Mouse (Mus musculus) spleen, postnatal 14 days (tissue): ENCODE measurements around the gene Auts2.

ENCODE experiments used
- DNase-seq, 2 experiments: peaks; one replicate each; pipeline ENCODE4 v3.0.0; 2021 to 2022; ENCODE audit warnings: low spot score in 2 of 2

Gene Auts2

DNA sequence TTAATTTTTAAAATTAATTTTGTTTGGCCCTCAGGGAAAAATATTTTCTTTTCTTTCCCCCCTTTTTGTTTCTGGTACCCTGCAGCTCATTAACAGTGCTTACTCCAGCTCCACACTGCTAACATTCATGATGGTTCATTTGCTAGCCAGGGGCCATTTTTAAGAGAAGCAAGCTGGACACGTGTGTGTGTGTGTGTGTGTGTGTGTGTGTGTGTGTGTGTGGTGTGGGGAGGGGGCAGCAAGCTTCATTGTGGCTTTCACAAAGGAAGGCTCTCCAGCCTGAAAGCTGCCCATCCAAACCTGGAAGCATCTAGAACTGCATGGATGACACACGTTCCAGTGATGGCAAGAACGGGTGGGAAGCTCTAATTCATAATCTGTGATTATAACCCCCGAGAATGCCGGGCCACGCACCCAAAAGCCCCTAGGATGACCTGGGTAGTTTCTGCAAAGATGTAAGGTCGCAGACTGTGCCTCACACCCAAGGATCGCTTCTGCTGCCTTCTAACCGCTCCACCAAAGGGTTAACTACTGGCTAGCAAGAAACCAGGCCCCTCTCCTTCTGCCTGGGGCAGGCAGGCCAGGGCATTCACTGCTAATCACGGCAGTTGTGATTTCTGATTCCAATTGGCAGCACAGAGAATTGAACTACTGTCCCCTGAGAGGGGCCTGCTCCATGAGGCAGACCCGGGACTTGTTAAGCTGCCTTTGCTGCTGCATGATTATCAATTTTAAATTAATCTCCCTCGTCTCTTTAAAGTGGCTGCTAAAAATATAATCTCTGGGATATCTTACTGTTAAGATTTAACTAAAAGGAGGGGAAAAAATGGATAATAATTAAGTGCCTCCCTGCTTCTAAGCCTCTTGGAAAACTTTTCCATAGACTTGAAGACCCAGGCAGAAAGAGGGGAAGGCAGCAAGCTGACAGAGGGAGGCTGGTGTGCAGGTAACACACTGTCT lies 911.8 kb downstream of the Auts2 start:
- DNase-seq, result no peak

DNA sequence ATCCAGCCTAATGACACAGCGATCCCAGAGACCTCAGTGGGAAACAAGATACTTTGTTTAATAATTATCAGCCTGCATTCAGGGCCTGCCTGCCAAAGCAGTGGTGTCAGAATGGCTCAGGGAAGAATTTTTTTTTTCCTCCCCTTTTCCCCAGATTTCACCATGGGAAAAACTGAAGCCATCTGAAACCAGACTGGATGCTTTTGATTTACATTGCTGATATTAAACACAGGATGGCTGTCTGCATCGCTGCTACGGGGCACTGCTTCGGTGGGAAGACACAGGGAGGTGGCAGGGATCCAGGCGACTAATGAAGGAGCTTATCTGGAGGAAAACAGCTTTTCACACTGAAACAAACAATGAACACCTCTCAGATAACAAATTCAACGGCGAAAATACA lies 912.6 kb downstream of the Auts2 start:
- no peak for DNase-seq

DNA sequence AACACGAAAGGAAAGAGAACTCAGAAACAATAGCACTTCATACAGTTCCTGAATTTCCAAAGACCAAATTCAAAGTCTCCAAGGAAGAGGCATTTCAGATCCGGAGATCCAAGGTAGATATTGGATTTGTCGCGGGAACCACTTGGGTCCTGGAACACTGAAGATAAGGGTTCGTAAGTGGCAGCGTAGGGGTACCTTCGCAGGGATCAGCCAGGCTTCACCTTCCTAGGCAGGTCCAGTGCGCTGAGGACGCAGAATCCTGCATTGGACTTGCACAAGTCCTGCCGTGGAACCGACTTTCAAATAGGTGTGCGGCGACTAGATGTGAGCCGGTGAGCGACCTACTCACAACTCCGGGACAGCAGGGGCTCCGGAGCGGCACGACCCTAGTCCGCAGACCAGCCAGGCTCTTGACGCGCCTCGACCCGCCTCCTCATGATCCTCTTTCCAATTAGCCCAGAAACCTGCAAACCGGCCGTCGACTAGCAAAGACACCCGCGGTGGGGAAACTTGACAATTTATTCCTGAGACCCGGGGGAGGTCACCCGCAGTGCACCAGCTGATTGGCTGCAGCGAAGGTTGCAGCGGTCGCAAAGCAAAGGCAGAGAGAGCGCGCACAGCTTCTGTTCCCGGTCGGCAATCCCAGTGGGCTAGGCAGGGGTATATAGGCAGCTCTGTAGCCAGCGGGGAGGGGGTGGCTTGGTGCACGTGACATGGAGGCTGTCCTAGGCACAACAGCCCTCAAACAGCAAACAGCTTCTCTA lies 926.8 kb downstream of the Auts2 start:
- no peak for DNase-seq

DNA sequence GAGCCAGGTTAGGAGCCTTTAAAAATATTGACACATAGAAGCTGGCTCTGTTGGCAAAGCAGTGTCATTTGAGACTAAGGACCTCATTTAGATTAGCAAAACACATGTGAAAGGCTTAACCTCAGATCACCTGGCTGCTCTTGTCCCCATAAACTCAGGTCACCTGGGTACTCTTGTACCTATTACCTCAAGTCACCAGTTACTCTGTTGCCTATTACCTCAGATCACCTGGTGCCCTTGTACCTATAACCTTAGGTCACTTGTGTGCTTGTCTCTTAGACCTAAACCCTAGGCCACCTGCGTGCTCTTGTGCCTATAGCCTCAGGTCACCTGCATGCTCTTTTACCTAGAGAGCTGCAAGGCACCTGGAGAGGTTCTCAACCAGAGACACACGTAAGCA lies 928.9 kb downstream of the Auts2 start:
- no peak for DNase-seq

DNA sequence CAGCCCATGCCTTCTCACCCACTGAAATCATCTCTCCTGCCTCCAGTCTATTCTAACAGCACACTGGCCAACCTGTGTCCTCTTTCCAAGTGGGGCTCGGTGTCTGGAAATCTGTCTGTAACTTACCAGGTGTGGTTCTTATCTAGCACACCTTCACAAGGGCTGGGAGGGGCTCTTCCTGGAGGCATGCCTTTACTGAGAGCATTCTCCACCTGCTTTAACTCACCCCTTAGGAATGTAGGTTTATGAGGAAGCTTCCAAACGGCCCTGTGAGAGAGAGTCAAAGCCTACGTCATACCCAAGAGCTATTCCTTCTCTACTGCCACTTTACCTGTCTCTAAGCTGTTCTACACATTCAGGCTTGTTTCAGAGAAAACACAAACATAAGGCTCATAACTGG lies 929.8 kb downstream of the Auts2 start:
- DNase-seq, result no peak

DNA sequence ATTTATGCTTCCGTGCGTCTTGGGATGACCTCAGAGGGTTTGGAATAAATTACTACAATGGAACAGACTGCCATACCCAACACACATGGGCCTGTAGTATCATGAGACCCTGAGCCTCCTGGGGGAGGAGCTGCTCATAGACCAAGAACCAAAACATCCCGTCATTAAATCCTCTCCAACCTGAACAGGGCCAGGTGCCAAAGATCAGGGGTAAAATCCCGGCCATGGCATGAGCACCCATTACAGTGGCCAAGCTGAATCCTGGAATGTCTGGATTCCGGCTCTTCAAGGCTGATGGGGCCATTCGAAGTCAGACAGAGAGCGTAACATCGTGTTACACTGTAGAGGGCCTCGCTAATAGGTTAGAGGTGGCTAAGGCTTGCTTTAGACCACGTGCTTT lies 932.4 kb downstream of the Auts2 start:
- no peak for DNase-seq

DNA sequence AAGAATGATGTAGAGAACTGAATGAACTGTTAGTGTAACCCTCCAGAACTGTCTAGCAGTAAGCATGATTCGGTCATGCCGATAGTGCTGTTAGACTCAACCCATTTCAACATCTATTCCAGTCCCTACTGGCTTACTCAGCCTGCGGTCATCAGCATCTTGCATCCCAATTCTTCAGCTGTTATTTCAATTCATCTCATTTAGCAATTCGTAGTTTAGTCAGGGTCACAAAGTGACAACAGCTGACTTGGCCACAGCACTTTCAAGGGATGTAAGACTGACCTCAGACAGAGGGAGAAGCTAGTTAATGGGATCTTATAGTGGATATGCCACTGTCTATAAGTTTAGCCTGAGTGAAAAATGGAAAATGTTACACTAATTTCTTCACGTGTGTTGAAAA lies 936.4 kb downstream of the Auts2 start:
- no peak for DNase-seq

DNA sequence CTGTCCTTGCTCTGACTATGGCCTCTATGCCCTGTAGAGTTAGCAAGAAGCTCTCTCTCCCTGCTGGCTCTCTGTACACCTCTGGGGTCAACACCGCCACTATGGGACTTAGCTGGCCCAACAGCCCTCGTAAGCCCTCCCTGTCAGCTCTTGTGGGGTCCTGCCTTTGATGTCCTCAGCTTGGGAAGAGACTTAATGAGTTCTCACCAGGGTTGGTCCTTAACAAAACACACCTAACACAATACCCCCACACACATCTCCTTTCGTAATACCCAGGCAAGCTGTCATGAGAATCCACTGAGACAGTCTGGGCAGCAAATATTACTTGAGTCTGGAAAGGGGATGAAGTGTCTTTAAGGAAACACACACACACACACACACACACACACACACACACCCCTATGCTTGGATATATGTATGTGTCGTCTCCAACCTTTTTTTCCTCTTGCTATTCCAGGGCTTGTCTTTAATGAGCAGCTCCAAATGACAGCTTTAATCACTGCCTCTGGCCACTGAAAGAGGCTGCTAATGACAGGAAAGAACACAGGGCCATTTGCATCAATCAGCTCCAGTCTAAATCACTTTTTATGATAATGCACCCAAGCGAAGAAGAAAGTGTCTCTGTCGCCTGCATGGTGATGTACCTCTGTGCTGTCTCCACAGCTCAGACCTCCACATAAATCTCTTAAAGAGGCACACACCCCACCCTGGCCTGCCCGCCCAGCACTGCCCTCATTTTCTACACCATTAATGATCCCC lies 941.0 kb downstream of the Auts2 start:
- DNase-seq, result no peak

DNA sequence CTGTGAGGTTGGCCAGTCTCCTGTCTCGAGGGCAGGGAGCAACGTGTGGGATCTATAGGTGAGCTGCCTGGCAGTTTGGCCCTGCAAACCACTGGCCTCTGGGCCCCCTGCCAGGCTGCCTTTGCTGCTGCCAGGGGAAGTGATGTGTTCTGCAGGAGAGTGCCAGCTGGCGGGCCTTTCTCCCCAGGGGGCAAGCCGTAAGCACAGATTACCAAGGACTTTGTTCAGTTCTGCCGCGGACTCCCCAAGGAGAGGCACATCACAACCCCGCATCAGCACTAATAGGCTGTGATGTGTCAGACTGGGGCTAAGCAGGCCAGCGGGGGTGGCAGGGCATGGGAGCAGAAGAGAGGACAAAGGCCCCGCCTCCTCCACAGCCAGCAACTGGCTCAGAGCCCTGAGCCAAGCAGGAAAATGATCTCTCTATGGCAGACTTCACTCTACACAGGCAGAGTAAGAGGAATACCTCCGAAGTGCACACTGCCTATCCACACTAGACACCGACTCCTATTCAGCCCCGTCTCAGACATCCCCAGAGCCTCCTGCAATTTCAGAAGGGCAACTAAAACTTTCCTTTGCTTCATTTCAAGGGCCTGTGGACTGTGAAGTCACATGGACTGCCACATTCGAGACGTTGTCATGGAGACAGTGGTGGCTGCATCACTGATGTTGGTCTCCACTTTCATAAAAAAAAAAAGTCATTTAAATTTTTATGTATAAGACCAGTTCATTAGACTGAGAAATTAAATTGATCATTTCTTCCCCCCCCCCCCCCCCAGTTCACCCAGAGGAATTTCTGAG lies 942.6 kb downstream of the Auts2 start:
- DNase-seq, result no peak

DNA sequence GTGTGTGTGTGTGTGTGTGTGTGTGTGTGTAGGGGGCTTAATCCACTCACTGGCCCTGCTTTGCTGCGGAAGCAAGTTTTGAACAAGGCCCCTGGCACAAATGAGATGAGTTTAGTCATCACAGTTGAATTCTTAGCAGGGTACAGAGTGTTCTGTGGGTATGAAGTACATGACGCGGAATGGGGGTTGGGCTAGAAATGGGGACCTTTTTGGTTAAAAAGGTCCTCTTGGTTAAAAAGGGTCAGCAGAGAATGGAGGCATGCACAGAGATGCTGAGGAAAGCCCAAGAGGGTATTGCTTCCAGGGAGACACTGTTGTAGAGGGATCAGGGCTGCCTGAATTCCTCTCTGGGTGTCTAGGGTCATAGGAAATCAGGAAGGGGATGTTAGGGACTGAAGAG lies 945.6 kb downstream of the Auts2 start:
- no peak for DNase-seq

DNA sequence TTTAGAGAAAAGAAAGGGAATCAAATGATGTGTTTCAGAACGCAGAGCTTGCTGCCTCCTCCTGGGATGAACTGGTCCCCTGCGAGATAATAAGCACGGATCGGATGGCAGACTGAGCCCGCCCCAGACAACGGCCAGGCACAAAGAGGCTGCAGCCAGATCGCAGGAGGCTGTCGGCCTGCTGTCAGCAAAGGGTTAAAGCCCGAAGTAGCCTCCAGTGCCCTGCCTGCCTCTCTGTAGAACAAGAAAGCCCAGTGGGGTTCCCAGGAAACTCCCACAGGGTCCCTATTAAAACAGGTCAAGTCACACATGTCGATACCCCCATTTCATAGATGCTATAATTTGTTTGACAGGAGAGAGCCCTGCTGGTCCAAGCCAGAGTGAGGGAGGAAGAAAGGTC lies 946.6 kb downstream of the Auts2 start:
- no peak for DNase-seq

DNA sequence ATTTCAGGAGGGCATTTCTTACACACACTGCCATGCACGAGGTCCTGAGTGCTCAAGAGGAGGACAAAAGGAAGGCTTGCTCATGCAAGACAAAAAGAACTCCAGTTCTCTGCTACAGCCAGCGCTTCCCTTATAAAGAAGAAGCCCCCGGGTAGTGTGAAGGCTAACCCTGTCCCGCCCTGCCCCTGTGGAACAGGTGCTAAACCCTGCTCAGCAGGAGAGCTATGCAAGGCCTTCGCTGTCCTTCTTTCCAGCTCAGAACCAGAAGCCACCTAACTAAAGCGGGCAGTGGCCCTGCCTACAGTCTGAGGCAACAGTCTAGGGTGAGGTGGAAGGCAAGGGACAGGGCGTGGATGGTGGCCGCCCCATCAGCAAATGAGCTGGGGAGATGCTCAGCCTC lies 947.4 kb downstream of the Auts2 start:
- no peak for DNase-seq

DNA sequence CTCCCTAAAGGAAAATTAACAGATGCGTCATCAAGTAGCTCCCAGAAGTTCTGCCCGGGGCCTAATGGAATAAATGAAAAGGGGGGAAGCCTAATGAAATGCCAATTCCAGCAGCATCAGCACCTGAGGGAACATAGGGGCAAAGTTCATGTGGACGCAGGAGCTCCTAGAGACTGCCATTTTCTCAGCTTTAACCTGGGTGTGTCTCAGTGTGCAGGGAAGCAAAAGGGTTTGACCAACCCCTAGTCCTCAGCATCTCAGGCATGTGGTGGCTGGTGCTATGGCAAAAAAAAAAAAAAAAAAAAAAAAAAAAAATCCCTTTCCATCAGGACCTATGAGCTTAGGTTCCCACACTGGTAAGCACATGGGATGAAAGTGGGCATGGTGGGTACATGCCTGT lies 948.5 kb downstream of the Auts2 start:
- no peak for DNase-seq

DNA sequence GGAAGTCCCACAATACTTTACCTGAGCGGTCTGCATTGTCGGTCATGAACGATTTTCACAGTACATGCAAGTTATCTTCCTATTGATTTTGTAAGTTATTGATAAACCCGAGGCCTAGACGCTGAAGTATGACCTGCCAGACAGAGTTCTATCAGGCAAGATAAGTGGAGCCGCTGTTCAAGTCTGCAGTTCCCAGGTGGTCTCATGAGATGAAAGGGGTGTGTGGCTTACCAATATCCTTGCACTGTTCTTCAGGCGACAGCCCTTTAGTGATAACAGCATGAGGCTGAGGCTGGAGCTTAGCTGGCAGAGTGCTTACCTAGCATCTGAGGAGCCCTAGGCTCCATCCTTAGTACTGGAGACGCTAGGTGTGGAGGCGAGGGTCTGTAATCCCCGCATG lies 949.9 kb downstream of the Auts2 start:
- no peak for DNase-seq

DNA sequence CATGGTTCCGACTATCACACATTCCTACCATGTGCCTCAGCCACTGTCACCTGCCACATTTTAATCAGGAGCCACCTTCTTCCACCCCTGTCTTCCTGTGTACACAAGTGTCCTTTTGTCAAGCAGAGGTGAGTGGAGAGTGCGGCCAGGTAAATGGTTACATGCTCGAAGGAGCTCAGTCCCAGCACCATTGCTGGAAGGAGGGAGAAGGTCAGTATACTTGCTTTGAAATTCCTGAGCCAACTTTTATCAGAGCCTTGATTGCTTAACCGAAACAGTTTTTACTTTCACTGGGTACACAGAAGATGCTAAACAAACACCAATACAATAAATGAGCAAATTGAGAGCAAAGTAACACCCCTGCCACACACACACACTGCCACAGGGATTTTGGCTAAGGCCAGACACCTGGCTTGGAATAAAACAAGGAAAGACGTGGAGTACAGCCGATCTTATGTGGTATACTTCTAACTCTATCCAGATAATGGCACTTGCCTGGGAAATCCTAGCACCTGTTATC lies 953.1 kb downstream of the Auts2 start:
- DNase-seq, result no peak

DNA sequence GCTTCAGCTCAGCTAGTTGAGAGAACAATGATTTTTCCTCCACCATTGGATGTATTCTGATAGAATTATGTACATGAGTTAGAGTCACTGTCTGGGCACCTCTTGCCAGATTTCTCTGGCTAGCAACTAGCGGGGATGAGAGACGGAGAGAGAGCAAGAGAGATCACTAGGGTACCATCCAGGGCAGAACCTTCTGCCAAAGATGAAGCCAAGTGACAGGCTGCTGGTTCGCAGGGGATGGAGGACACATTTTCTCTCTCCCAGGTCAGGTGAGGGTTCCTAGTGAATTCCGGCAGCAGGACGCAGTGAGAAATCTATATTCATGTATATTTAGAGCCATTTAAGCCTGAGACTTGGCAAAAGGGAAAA lies 956.8 kb downstream of the Auts2 start:
- DNase-seq, result no peak

DNA sequence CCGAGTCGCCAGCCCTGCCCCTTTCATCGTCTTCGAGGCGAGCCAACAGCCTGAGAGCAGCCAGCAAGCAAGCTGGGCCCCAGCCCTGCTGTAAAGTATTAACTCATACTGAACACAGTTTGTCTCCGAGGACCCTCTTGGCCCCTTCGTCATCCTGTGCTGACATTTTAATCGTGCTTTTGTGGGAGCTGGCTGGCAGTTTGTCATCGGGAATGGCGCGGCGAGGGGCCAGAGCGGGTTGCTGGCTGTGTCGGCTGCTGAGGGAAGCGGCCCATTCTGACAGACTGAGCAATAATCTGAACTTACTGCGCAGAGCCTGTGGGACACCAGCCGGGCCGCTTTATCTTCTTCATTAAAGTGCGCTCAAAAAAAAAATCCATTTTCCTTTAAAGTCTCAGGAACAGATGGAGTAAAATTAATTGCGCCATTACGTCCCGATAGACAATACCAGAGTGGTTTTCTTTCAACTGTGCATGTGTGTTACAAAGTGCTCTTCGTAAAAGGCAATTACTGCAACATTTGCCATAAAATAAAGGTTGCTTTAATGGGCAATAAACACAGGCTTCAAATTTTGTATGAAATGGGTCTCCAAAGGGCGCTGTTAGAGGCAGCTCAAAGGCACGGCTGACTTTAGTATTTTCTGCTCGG lies 957.3 kb downstream of the Auts2 start:
- no peak for DNase-seq

DNA sequence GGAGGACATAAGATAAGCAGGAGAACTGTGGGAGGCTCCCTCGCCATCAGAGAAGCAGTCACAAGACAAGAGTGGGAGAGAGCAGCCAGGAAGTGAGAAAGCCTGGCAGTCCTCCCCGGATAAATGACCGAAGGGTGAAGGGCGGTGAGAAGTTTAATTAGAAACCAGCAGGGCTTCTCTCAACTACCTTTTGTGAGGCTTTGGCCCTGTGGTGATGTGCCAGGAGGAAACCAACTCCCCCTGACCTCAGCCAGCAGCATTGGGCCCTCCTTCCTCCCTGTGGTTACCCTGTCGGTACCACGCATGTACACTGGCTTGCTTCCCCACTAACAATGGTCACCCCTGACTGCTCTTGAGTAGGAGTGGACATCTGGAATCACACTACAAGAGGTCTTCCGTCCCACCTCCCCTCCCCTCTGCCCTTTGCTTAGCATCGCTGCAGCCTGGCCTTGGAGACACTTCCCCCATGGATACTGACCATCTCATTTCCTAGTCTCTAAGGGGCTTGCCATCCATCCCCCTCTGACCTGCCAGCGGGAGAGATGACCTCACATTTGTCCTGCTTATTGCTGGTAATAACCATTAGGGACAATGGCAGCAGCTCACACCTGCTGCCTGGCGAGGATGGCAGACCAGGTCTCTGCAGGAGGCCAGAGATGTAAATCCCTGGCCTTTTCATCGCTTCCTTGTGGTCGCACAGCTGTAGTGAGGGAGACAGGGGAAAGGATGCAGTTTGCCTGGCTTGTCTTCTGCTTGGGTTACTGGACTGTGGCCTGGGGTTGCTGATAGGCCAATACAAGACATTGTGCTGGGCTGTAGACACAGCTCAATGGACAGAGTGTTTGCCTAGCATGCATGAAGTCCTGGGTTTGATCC lies 958.6 kb downstream of the Auts2 start:
- DNase-seq, result no peak

DNA sequence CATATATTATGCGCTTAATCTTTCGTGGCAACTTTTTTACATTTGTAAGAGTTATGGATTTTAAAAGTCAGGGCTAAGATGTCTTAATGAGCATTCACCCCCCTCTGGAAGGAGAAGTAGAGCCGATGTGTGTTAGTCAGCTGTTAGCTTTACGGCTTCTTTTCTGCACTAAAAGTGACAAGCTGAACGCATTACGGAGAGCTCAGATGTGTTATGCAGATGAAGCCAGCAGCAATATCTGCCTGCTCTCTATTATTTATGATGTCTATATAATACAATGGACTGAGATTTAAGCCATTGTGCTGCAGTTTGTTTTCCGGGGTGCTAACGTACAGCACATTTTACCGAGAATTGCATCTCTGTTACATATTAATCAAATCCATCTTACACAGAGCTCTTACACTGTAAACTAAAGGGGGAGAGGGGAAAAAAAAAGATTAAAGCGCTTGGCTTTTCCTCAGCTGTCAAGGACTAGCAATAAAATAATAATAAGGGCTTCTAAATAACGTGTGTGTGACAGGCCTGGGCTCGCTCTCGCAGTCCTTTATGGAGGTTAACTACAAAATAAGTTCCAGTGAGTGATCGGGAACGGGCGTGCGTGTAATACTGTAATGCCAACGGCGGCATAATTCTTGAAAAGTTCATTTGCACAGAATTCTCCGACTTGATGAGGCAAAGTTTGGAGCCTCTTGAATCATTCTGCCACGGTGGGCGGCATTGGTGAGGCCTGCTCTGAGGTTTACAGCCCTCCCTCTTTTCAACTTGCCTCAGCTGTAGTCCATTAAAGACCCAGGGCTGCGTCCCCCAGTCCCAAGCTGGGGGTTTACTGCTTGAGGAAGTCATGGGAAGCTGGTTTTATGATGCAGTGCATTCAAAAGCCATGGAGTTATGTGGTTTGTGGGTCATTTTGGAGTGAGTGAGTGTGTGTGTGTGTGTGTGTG lies 961.8 kb downstream of the Auts2 start:
- DNase-seq, result no peak
